Mouse (Mus musculus): ENCODE results near the gene Cd3d. TPM values are rescaled to one million over a fixed set of nuclear protein-coding genes. Genes with fewer than 3 reads are reported as not detected.

The Cd3d gene
- polyA plus RNA-seq, 1 experiment from 2014 or later = not detected

Other genes starting within 250 kb of the Cd3d start
- 37.4 and 44.2 TPM in 2 replicates for gene Phldb1, start 246.6 kb upstream of the Cd3d start, polyA plus RNA-seq (2015; fragmentation: Nextera tagmentation; extraction: Ambion mirVana)
- gene Arcn1, start 213.9 kb upstream of the Cd3d start, polyA plus RNA-seq (2015; fragmentation: Nextera tagmentation; extraction: Ambion mirVana) = 130 and 145 TPM in 2 replicates
- 152 and 160 TPM in 2 replicates for gene Ift46, start 213.9 kb upstream of the Cd3d start, polyA plus RNA-seq (2015; fragmentation: Nextera tagmentation; extraction: Ambion mirVana)
- 23.5 and 24.8 TPM in 2 replicates for gene Tmem25, start 182.5 kb upstream of the Cd3d start, polyA plus RNA-seq (2015; fragmentation: Nextera tagmentation; extraction: Ambion mirVana)
- not detected in 2 replicates for gene Ttc36, start 178.7 kb upstream of the Cd3d start, polyA plus RNA-seq (2015; fragmentation: Nextera tagmentation; extraction: Ambion mirVana)
- 14.4 and 16.4 TPM in 2 replicates for gene Kmt2a, start 100.5 kb upstream of the Cd3d start, polyA plus RNA-seq (2015; fragmentation: Nextera tagmentation; extraction: Ambion mirVana)
- gene Atp5l, start 61.0 kb upstream of the Cd3d start, polyA plus RNA-seq (2015; fragmentation: Nextera tagmentation; extraction: Ambion mirVana) = 711 and 802 TPM in 2 replicates
- gene Ube4a, start 16.2 kb upstream of the Cd3d start, polyA plus RNA-seq (2015; fragmentation: Nextera tagmentation; extraction: Ambion mirVana) = 31.8 and 35.0 TPM in 2 replicates
- gene Cd3g, start 1.4 kb upstream of the Cd3d start, polyA plus RNA-seq (2015; fragmentation: Nextera tagmentation; extraction: Ambion mirVana) = not detected in 2 replicates
- gene Cd3e, start 27.8 kb downstream of the Cd3d start, polyA plus RNA-seq (2015; fragmentation: Nextera tagmentation; extraction: Ambion mirVana) = 0.15 and 0.19 TPM in 2 replicates
- 2.5 and 3.0 TPM in 2 replicates for gene Mpzl2, start 58.0 kb downstream of the Cd3d start, polyA plus RNA-seq (2015; fragmentation: Nextera tagmentation; extraction: Ambion mirVana)
- 1.0 and 1.2 TPM in 2 replicates for gene Mpzl3, start 73.4 kb downstream of the Cd3d start, polyA plus RNA-seq (2015; fragmentation: Nextera tagmentation; extraction: Ambion mirVana)
- gene Jaml, start 97.4 kb downstream of the Cd3d start, polyA plus RNA-seq (2015; fragmentation: Nextera tagmentation; extraction: Ambion mirVana) = 0.25 and 0.37 TPM in 2 replicates
- gene Scn2b, start 136.0 kb downstream of the Cd3d start, polyA plus RNA-seq (2015; fragmentation: Nextera tagmentation; extraction: Ambion mirVana) = 10.0 and 10.5 TPM in 2 replicates
- gene Scn4b, start 156.6 kb downstream of the Cd3d start, polyA plus RNA-seq (2015; fragmentation: Nextera tagmentation; extraction: Ambion mirVana) = 0.60 and 0.81 TPM in 2 replicates
- not detected in 2 replicates for gene BC049352, start 200.2 kb downstream of the Cd3d start, polyA plus RNA-seq (2015; fragmentation: Nextera tagmentation; extraction: Ambion mirVana)
- gene Tmprss4, start 222.3 kb downstream of the Cd3d start, polyA plus RNA-seq (2015; fragmentation: Nextera tagmentation; extraction: Ambion mirVana) = not detected in 2 replicates

All from hindbrain, embryonic 16.5 days (tissue).